Comparison of ENCODE assay signal across 14 mouse cellular contexts in genomic region chr13:103838619-103839018, GRCm38 (mm10).
DNase-seq lines count a peak whose midpoint lies in the region; ATAC-seq lines count a peak whose summit lies in the region.
"Had no signal": no experiment of that assay in that cellular context is flagged by ENCODE, and none has a peak within 500 bp of the region (broad histone marks: within the 10 kb centered on the region; RNA-seq: fewer than 3 reads in every experiment).

No protein-coding gene starts in this region.

- H3K9me3 ChIP-seq in embryonic facial prominence, embryonic 14.5 days (ENCODE audit: control insufficient read depth, low read length) = no peaks in the 10 kb centered on the region
- no peaks in the 10 kb centered on the region for H3K9me3 ChIP-seq in embryonic facial prominence, embryonic 10.5 days
- H3K9me3 ChIP-seq in midbrain, embryonic 11.5 days (ENCODE audit: control insufficient read depth, low read length) = no peaks in the 10 kb centered on the region
- H3K9me3 ChIP-seq in midbrain, embryonic 14.5 days (ENCODE audit: control insufficient read depth, low read length) = no peaks in the 10 kb centered on the region
- H3K9me3 ChIP-seq: forebrain, embryonic 10.5 days; neural tube, embryonic 12.5 days had no signal

- no peaks in the 10 kb centered on the region for H3K27me3 ChIP-seq in embryonic facial prominence, embryonic 14.5 days (replicated peaks; ENCODE audit: control insufficient read depth, insufficient read depth, low read length)
- no peaks in the 10 kb centered on the region for H3K27me3 ChIP-seq in embryonic facial prominence, embryonic 10.5 days (replicated peaks; ENCODE audit: low read depth, poor library complexity, severe bottlenecking)
- no peaks in the 10 kb centered on the region for H3K27me3 ChIP-seq in midbrain, embryonic 11.5 days (ENCODE audit: control insufficient read depth, insufficient read depth, low read length)
- H3K27me3 ChIP-seq in midbrain, embryonic 14.5 days (ENCODE audit: control insufficient read depth, insufficient read depth, low read length) = no peaks in the 10 kb centered on the region
- H3K27me3 ChIP-seq: neural tube, embryonic 12.5 days had no signal

- H3K27ac ChIP-seq in embryonic facial prominence, embryonic 14.5 days (replicated peaks; ENCODE audit: low read depth, low read length) = no peak overlapping the region
- no peak overlapping the region for H3K27ac ChIP-seq in embryonic facial prominence, embryonic 10.5 days (replicated peaks)
- H3K27ac ChIP-seq in midbrain, embryonic 11.5 days (ENCODE audit: low read depth, low read length) = no peak overlapping the region
- H3K27ac ChIP-seq in midbrain, embryonic 14.5 days (replicated peaks; ENCODE audit: low read depth, low read length) = no peak overlapping the region
- H3K27ac ChIP-seq: forebrain, embryonic 10.5 days; left cerebral cortex, adult 2 months; neural tube, embryonic 12.5 days had no signal

- no peak for ATAC-seq in embryonic facial prominence, embryonic 14.5 days (ENCODE audit: low read depth)
- peak; percentile 38; the same call in 1 of the 2 replicates for ATAC-seq in midbrain, embryonic 11.5 days (ENCODE audit: low FRiP score)
- no peak for ATAC-seq in midbrain, embryonic 14.5 days (ENCODE audit: low FRiP score, low TSS enrichment)

- DNase-seq in embryonic facial prominence, embryonic 14.5 days (ENCODE audit: low spot score) = peak; percentile 10
- no peak for DNase-seq in embryonic facial prominence, embryonic 10.5 days (ENCODE audit: low spot score)
- no peak for DNase-seq in midbrain, embryonic 11.5 days (ENCODE audit: low spot score, missing footprints)
- DNase-seq in midbrain, embryonic 14.5 days = no peak
- DNase-seq in brain, adult 2 months (ENCODE audit: low read depth, low spot score) = peak; percentile 47
- peak; percentile 25 for DNase-seq in large intestine, adult 2 months (ENCODE audit: low read depth, low spot score)
- no peak for DNase-seq in right cerebral cortex, adult 18-20 months
- DNase-seq in B cell, adult 2 months = no peak
- DNase-seq: cerebellum, adult 18-20 months; heart, postnatal 36 days; kidney, postnatal 36 days had no signal

- H3K36me3 ChIP-seq in embryonic facial prominence, embryonic 14.5 days (ENCODE audit: control insufficient read depth, insufficient read depth, low read length) = peaks cover 69% of the 10 kb centered on the region
- H3K36me3 ChIP-seq in embryonic facial prominence, embryonic 10.5 days (replicated peaks) = peaks cover 93% of the 10 kb centered on the region
- H3K36me3 ChIP-seq in midbrain, embryonic 11.5 days (ENCODE audit: control insufficient read depth, insufficient read depth, low read length) = peaks cover 22% of the 10 kb centered on the region
- H3K36me3 ChIP-seq in midbrain, embryonic 14.5 days (ENCODE audit: control insufficient read depth, insufficient read depth, low read length) = peaks cover 72% of the 10 kb centered on the region

- H3K4me2 ChIP-seq in embryonic facial prominence, embryonic 14.5 days (ENCODE audit: low read depth, low read length) = no peak overlapping the region
- no peak overlapping the region for H3K4me2 ChIP-seq in midbrain, embryonic 11.5 days
- H3K4me2 ChIP-seq in midbrain, embryonic 14.5 days (ENCODE audit: low read length) = no peak overlapping the region
- H3K4me2 ChIP-seq: neural tube, embryonic 12.5 days had no signal

- no peak overlapping the region for H3K9ac ChIP-seq in embryonic facial prominence, embryonic 14.5 days (ENCODE audit: low read depth, low read length)
- no peak overlapping the region for H3K9ac ChIP-seq in midbrain, embryonic 11.5 days (ENCODE audit: low read length)
- no peak overlapping the region for H3K9ac ChIP-seq in midbrain, embryonic 14.5 days (replicated peaks; ENCODE audit: low read length)
- H3K9ac ChIP-seq: neural tube, embryonic 12.5 days had no signal

- no peak overlapping the region for H3K4me3 ChIP-seq in embryonic facial prominence, embryonic 14.5 days (ENCODE audit: low read depth, low read length)
- no peak overlapping the region for H3K4me3 ChIP-seq in embryonic facial prominence, embryonic 10.5 days
- H3K4me3 ChIP-seq in midbrain, embryonic 11.5 days (ENCODE audit: low read depth, low read length) = no peak overlapping the region
- no peak overlapping the region for H3K4me3 ChIP-seq in midbrain, embryonic 14.5 days (replicated peaks; ENCODE audit: low read depth, low read length)
- H3K4me3 ChIP-seq: forebrain, embryonic 10.5 days; left cerebral cortex, adult 2 months; neural tube, embryonic 12.5 days had no signal

- WGBS in embryonic facial prominence, embryonic 14.5 days = 90% methylated on average over 2 of the region's 2 CpGs
- WGBS in embryonic facial prominence, embryonic 10.5 days = 86% methylated on average over 2 of the region's 2 CpGs
- 50% methylated on average over 2 of the region's 2 CpGs for WGBS in midbrain, embryonic 11.5 days
- WGBS in midbrain, embryonic 14.5 days = 59% methylated on average over 2 of the region's 2 CpGs
- WGBS in large intestine, adult 2 months = 78% methylated on average over 2 of the region's 2 CpGs

- no peaks in the 10 kb centered on the region for H3K4me1 ChIP-seq in embryonic facial prominence, embryonic 14.5 days (ENCODE audit: control insufficient read depth, insufficient read depth, low read length)
- no peaks in the 10 kb centered on the region for H3K4me1 ChIP-seq in embryonic facial prominence, embryonic 10.5 days
- no peaks in the 10 kb centered on the region for H3K4me1 ChIP-seq in midbrain, embryonic 11.5 days (ENCODE audit: control insufficient read depth, insufficient read depth, low read length)
- H3K4me1 ChIP-seq in midbrain, embryonic 14.5 days (ENCODE audit: control insufficient read depth, insufficient read depth, low read length) = no peaks in the 10 kb centered on the region
- H3K4me1 ChIP-seq: forebrain, embryonic 10.5 days; neural tube, embryonic 12.5 days had no signal

Comparison
In these comparisons a context has a peak if more than half of its experiments do, and no peak if none do; other contexts are left out.
1. DNase-seq: peak in embryonic facial prominence, embryonic 14.5 days (single experiment), brain, adult 2 months (single experiment) and large intestine, adult 2 months (single experiment); none in embryonic facial prominence, embryonic 10.5 days (single experiment), midbrain, embryonic 11.5 days (single experiment), midbrain, embryonic 14.5 days (single experiment), right cerebral cortex, adult 18-20 months (single experiment) and B cell, adult 2 months (0 of 2).